Mouse (Mus musculus): Measurements from ENCODE around the gene Akr1c12.

DNA sequence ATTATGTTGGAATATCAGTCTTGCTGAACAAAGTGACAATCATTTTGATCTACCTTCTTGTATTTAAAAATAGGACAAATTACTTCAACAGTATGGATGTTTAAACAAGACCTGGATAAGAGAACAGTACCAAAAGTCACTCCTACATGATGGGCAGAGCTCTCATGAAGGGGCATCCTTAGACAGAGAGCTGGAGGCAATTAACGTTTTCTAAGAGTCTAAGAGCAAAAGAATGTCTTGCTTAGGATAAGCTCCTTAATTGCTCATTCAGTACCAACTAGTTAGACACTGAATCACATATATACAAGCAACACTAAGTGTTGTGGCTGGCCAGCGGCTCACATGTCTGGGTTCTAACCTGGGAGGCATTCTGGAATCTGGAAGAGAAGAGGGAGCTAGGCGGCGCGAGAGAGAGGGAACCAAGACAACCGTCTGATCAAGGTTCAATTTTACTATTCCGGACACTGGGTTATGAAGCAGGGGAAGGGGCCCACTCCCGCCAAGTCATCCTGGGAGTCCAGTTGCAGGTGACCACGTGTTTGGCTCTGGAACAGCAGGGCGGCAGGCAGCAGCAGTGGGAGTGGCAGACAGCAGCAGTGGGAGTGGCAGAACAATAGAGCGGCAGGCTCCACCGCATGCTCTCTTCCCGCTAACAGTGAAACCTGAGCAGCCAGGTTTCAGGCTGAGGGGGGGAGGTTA is 34.2 kb downstream of the Akr1c12 start:
- TF ChIP-seq UBTF (IDR thresholded peaks at IDR 0.05; ENCODE audit: low read depth, low read length) (no peak), CHD2 (IDR thresholded peaks at IDR 0.05; ENCODE audit: low read length) (no peak), CHD1 (IDR thresholded peaks at IDR 0.05; ENCODE audit: low read depth, low read length) (no peak), EP300 (IDR thresholded peaks at IDR 0.05; ENCODE audit: low read length) (no peak), ZNF384 (IDR thresholded peaks at IDR 0.05; ENCODE audit: low read depth, low read length) (no peak), CTCF (conservative IDR thresholded peaks at IDR 0.05 in 1 of 2, IDR thresholded peaks at IDR 0.05 in 1 of 2; ENCODE audit: low read depth in 2 of 2, low read length in 2 of 2) (no peak), POLR2A (IDR thresholded peaks at IDR 0.05; ENCODE audit: low read depth, low read length) (no peak)

Measured in CH12.LX (cell line).